Mouse (Mus musculus): ENCODE data around the gene 2010111I01Rik.

The 2010111I01Rik gene

DNA sequence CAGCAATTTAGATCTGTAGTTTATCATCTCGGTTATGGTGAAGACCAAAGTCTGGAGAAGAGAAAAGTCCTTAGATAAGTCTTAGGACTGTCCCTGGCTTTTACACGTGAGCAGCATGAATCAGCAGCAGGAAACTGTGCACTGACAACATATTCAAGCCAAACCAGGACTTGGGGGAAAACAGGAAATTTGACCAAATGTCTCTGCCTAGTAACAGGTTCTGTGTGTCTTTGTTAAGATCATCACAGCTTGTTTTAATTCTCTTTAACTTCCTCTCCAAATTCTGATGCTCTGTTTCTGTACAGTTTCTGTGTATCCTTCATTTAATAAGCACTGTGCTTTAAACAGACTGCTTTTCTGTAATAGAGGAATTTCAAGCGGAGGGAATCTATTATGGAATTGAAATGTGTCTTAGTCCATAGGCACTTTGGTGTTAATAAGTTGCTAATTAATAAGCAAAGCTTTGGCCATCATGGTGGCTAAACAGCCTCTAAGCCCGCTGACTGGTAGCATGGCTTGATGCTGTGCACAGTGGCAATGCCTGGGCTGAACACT lies 147.4 kb downstream of the 2010111I01Rik start:
- DNase-seq (ENCODE audit: low spot score): no peak

DNA sequence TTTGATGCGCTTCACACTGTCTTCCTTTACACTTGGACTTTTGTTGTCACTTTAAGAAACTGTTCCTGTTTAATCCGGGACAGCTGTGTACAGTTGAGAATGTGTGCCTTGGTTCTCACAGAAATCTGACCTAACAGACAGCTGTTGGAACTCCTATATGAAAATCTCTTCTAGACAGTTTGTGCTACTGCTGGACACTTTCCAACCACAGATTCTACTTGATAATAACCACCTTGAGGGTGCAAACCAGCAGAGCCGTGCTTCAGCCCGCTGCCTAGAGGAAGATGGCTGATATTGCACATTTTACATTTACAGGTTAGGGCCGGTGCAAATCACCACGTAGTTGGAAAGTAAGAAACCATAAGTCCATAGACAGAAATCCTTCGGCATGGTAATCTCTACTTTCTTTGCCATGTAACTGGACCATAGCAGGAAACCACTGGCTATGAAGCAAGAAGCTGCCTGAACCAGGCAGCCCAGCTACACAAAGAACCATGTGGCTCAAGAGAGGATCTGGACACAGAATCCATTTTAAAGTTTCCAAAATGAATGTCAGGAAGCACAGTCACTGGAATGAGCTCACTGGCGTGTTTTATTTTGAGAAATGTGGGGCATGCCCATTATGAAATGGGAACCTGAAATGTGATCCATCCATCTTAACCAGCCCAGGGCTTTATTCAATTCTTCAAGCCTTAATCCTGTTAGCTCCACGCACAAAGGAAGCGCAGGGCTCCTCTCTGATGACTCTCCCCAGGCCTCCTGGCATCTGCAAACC lies 148.1 kb downstream of the 2010111I01Rik start:
- no peak for DNase-seq (ENCODE audit: low spot score)

DNA sequence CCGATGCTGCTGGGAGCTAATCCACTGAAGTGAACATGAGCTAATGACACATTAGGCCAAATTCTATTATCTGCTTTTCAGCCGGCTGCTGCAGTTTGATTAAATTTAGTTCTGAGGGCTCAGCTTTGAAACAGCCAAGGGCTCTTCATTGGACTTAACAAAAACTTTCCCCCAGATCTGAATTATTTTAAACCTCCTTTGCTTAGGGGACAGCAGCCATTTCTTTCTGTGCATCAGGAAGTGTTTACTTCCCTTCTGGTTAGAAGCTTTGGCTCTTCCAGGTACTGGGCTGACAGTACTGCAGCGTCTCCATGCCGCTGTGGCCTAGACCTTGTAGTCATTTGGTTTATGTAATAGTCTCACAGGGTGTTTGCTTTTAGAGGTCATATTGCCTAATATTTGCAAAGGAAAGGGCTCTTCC lies 149.2 kb downstream of the 2010111I01Rik start:
- DNase-seq (ENCODE audit: low spot score): no peak

DNA sequence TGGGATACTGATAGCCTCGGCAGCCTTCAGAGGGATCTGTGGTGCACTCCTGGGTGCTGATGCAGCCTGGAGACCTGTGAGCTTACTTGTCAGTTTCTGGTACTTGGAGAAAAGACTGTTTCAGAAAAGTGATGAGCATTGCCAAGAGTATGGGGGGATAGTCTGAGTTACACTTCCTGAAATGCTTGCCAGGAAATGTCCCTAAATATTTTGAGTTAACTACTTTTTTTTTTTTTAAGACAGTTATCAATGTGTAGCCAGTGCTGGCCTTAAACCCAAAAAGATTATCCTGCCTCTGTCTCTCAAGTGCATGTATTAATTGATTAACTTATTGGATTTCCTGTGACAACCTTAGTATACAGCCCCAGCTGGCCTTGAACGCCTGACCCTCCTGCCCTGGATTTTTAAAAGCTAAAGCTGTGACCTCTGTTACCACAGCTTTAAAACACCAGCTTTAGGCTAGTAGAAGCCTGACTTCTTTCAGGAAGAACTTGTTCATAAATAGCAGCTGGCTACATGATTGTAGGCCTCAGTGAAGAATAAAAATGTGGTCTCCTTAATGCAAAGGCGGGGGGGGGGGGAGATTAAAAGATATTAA lies 150.6 kb downstream of the 2010111I01Rik start:
- no peak for DNase-seq (ENCODE audit: low spot score)

DNA sequence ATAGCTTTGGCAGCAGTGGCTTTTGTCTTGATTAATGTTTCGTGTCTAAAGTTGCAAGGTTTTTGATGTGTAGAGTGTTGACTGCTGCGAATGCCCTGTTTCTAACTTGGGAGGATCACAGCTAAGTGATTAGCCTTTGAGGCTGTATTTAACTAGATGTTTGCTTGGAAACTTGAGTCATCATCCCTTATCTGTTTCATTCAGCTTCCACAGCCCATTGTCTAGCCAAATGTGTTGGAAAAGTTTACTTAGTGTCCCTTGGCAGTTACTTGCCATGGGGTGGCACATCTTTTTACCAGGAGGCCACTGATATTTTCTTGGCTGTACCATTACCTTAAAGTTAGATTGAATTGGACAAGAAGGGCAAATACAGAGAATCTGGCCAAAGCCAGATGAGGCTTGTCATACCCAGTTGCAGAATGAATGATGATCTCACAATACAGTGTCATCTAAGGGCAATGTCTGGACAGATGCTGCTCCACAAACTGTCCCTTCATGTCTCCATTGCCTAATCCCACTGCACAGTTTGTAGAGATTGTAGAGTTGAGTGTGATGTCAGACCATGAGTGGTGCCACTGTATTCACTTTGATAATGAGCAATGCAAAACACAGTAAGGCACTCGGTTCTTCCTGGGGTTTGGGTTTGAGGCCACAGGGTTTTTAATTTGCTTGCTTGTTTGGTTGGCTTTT lies 152.9 kb downstream of the 2010111I01Rik start:
- no peak for DNase-seq (ENCODE audit: low spot score)

DNA sequence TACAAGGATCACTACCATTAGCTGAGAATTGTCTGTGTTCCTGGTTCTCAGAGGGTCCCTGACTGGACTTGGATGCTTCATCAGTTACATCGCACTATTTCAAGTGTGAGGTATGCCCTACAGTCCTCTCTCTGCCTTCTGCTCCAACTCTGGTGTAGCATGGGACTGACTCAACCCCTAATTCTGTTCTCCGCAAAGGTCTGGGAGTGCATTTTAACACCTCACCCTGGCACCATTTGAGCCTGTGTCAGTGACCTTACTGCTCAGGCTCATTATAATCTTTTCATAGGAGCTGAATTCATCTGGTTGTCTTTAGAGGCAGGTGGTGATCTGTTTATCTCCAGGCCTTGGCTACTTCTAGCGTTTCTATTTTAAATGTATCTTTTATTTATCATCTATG lies 154.0 kb downstream of the 2010111I01Rik start:
- DNase-seq (ENCODE audit: low spot score): no peak

DNA sequence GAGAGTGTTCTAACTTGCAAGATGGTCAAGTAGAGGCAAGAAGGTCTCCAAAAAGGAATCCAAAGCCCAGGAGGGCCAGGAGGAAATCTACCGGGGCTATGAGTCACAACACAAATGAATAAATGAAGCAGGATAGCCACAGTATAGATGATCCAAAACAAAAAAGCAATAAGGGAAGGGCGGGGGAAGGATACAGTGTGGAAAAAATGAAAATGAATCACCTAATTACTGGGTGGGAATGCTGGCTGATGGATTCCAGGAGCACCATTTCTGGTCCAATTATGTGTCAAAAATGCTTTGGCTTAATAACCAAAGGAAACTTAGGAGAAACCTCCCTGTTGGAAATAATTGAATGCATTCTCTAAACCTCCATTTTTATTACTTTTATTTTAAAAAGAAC lies 155.6 kb downstream of the 2010111I01Rik start:
- DNase-seq (ENCODE audit: low spot score): no peak

DNA sequence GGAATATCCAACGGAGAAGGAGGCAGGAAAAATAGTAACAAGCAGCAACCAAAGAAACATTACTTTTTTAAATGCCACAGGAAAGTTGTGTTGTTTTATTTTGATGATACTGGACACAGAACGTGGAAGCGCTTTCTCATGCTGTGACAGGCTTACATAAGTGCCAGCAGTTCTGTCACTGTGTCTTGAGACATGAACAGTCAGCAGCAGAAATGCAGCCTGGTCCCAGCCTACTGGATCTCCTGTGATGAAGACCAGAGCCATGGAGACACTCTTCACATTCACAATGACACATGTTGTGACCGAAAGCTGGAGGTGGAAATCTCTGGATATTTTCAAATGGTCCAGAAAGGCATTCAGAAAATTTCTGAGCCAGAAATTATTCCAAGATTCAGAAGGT lies 157.1 kb downstream of the 2010111I01Rik start:
- no peak for DNase-seq (ENCODE audit: low spot score)

DNA sequence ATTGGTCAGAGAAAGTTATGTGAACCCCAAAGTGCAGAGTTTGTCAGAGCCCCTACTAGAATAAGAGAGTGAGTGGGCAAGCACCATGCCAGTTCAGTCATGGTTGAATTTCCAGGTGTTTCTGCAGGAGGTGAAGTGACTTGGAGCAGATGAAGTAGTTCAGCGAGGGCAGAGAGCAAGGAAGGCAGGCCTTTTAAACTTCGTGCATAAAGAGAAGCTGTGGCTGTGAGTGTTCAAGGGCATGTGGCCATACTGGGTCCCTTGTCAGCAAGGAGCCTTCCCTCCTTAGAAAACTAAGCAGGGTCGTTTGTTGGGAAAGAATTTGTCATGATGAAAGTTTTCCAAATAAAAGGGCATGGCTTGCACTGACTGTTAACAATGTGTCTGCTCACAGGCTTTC lies 161.5 kb downstream of the 2010111I01Rik start:
- DNase-seq (ENCODE audit: low spot score): no peak

DNA sequence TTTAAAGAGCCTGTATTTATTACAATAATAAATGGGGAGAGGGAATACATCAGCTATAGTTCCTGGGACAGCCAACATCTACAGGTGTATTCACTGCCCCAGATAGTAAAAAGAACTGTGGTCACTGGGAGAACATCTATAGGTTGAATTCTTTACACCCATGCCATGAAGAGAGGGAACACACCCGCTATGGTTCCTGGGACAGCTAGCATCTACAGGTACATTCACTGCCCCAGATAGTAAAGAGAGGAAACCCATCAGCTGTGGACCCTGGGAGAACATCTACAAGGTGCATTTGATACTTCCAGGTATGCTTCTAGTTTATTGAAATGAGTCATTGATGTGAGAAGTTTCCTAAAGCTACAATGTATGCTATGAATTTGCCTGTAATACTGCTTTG lies 162.8 kb downstream of the 2010111I01Rik start:
- no peak for DNase-seq (ENCODE audit: low spot score)

DNA sequence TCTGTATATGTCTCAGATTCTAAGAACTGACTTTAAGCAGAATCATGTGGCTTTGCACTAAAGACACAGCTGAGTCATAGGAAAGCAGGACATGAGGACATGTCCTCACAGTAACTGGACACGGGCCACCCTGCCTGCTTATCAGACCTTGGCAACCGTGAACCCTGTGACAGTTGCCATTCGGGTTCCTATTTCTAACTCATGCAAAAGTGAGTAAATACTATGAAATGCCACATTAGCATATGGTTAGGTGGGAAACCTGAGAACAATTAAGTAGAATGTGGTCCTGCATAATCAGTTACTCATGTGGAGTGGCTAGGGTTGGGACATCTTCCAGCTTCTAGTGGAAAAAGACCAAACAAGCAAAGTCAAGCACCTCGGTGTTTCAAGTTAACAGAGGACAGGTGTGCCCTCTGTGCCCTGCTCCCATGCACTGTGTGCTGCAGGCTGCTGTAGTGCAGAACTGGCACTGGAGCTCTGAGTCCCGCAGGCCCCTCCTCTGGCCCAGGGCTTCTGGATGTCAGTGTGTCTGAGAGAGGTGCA lies 170.3 kb downstream of the 2010111I01Rik start:
- no peak for DNase-seq (ENCODE audit: low spot score)

DNA sequence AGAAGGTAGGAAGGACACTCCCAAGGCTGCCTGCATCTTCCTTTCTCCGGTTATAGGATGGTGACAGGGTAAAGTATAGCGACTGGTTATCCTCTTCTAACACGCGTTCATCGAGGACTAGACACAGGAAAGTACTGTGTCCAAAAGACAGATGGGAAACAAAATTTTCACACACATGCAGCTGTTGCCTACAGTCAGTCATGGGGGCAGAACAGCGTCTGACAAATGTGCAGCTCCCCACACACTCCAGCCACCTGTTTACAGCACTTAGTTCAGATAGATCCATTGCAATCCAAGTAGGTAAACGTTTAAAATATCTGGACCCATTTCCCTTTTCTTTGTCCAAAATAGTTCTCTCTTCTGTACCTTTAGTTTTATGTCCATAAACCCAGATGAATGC lies 171.3 kb downstream of the 2010111I01Rik start:
- DNase-seq (ENCODE audit: low spot score): no peak

DNA sequence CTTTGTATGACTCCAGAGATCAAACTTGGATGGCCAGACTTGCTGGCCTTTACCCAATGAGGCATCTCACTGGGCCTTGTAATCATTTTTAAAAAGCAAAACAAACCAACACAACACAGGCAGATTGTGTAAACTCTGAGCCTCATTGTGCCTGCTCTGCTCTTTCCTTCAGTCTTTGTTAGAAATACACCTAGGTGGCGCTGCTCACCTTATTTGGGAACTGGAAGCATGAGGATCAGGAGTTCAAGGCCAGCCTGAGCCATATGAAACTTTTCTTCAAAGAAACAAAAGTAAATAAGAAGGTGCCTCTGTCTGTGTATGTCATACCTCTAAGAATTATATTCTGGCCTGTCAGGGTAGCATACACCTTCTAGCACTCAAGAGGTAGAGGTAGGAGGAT lies 172.1 kb downstream of the 2010111I01Rik start:
- DNase-seq (ENCODE audit: low spot score): no peak

DNA sequence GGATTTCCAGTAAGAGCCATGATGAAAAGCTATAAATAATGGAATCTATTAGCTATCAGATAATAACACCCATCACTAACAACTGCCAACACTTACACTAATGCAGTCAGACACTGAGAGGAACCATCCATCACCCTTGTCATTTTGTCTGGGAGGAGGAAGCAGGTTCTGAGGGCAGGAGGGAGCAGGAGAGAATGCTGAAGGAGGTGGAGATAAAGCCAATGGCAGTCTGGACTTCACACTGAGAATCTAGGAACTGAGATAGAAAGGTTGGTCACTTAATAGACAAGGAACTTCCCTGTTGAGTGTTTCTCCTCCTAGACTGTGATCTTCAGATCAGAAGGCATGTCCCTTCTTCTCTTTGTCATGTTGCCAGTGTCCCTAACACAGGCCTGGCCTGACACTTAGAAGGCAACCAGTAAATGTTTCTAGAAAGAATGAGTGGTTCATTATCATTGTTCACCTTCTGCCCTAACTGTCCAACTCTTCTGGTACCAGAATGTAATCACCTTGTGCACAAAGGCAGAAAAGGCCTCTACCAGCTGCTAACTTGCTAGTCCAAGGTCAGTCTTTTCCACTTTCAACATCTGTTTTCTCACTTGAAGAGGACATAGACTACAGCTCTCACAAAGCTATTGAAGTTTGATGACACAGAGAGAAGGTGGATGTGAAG lies 173.8 kb downstream of the 2010111I01Rik start:
- DNase-seq (ENCODE audit: low spot score): no peak

DNA sequence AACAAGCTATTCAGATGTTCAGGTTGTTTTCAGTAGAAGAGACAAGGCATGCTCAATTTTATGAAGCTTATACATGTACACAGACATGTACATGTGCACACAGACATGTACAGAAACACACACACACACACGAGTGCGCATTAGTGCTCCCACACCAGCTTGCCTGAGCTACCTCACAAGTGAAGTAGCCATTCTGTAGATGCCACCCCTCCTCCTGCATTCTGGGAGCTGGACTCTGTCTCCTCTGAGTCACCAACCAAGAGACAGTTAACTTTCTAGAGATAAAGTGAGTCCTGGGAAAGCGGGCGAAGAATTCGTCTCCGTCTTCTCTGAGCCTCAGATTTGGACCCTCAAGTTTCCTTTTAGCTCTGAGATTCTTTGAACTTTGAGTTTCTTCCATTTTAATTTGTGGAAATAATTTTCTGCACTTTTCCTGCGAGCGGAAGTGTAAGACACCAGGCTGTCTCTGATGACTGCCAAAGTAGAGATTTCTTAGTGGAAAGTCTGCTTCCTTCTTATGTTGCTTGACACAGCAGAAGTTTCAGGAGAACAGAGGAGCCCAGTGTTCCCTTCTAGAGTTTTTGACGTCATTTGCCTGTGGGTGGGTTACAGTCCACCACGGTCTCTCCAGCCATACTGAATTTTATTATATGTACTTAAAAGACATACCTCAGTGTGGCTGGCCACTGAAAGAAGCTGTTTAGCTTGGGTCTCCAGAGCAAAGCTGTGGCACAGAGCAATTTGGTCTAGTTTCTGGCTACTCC lies 175.0 kb downstream of the 2010111I01Rik start:
- DNase-seq (ENCODE audit: low spot score): no peak

DNA sequence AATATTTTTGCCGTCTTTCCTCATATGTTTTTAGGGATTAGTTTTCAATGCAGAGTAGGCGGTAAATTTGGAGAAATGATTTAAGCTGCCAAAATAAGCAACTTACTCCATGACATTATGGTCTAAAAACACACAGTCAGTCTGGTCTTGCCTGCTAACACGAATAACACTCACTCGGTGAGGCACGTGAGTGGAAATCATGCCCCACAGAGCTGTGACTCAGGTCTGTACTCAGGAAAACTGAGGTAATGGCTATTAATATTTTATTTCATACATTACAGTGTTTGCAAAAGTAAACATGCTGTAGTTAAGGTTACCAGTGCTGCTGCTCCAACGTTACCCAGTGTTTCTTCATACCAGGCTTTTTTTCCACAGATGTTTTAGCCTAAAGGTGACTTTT lies 176.1 kb downstream of the 2010111I01Rik start:
- DNase-seq (ENCODE audit: low spot score): no peak

DNA sequence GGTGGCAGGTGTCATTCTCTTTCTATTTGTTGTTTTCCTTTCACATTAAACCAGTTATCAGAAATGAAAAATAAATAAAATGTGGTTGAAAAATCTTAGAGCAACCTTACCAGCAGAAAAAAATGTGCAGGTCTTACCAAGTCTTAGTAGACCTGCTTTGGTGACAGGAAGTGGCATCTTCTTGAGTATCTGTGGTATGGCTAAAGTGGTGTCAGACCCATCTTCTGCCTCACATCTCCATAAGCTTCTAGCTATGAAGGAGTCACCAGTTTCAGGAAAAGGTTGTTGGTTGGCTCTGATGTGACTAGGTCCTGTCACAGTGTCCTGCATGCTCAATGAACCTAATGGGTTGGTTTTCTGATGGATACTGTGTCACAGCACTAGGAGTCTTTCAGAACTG lies 176.6 kb downstream of the 2010111I01Rik start:
- DNase-seq (ENCODE audit: low spot score): no peak

DNA sequence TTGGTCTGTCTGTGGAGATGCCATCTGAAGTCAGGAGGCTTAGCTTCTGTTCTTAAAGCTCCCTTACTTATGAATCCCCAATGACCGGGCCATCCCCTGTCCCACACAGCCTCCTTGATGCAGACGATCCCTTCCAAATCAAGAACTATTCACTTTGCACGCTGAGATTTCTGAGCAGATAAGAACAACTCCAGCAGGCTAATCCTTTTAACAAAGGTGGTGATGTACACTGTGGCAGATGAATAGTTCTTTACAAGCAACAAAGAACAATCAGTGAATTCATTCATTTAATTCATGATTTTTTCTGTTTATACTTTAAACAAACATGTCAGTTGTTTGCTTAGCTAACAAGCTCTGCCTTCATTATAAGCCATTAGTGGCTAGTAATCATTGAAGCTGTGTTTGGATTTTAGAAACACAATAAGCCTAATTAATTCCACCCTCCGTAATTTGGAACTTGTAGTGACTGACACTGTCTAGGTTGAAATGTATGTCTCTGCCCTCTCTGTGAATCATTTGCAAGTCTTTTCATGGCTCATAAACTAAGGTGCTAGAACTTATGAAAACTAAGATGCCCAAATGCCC lies 182.0 kb downstream of the 2010111I01Rik start:
- DNase-seq (ENCODE audit: low spot score): no peak

DNA sequence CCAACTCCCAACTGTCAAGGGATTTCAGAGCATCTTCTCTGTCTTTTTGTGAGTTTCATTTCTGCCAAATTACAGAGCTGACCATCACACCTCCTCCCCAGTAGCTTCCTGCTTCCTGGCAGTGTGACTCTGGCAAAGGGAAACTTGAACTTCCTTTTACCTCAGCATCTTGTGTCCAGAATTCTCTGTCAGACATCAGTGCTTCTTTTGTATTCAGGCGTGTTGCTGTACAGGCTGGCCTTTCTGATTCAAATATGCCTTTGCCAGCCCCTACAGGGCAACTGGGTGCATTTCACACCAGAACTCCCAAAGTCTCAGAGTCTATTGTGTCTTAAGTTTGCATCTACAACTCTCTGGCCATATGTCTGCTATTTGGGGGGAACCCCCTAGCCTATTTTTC lies 183.5 kb downstream of the 2010111I01Rik start:
- no peak for DNase-seq (ENCODE audit: low spot score)

DNA sequence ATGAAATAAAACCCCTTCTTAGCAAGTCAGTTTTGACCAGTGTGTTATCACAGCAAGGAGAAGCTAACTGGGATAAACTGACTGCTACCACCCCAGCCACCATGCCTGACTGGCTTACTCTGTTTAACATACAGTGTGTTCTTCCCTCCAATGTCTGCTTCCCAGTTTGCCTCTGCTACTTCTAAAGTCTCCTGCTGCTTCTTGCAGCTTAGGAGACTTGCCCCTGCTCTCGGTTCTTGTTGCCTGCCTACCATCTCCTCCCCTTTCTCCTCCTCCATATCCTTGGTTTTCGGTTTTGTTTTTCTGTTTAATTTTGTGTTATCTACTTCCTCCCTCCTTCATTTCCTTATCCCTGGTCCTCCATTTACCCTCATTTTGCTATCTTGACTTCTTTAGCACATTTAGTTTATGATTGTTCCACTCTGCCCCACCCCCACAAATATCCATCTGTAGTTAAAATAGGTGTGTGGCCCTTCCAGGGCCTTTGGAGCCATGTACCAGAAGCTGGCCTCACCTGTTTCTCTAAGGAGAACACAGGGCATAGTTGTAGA lies 185.9 kb downstream of the 2010111I01Rik start:
- no peak for DNase-seq (ENCODE audit: low spot score)
